ENCODE assay signal across 11 mouse cellular contexts in genomic region chr5:143589108-143589507, GRCm38 (mm10). TPM values are rescaled to one million over a fixed set of nuclear protein-coding genes. Genes with fewer than 3 reads are reported as not detected.
DNase-seq lines count a peak whose midpoint lies in the region; ATAC-seq and TF ChIP-seq lines count a peak whose summit lies in the region.
"Had no signal": no experiment of that assay in that cellular context is flagged by ENCODE, and none has a peak within 500 bp of the region (broad histone marks: within the 10 kb centered on the region; RNA-seq: fewer than 3 reads in every experiment).

No protein-coding gene starts in this region.

- WGBS in hindbrain, postnatal 0 days = 29% methylated on average over 17 of the region's 17 CpGs
- 47% methylated on average over 17 of the region's 17 CpGs for WGBS in hindbrain, embryonic 13.5 days
- WGBS in intestine, embryonic 16.5 days = 29% methylated on average over 17 of the region's 17 CpGs
- 20% methylated on average over 17 of the region's 17 CpGs for WGBS in midbrain, postnatal 0 days

- TF ChIP-seq CTCF in hindbrain, postnatal 0 days (IDR thresholded peaks at IDR 0.05; ENCODE audit: low read depth) = no peak
- TF ChIP-seq CTCF in midbrain, postnatal 0 days (IDR thresholded peaks at IDR 0.05) = no peak

- ATAC-seq in hindbrain, postnatal 0 days = no peak
- no peak for ATAC-seq in hindbrain, embryonic 13.5 days (ENCODE audit: low FRiP score)
- ATAC-seq in intestine, embryonic 16.5 days = peak; percentile 82
- ATAC-seq in midbrain, postnatal 0 days (ENCODE audit: low FRiP score) = no peak
- ATAC-seq: Patski had no signal

- DNase-seq in adrenal gland, postnatal 10 days = peak; percentile 38
- DNase-seq in adrenal gland, adult 2 months = no peak
- peak; percentile 39 for DNase-seq in hindbrain, postnatal 0 days (ENCODE audit: low spot score)
- peak; percentile 28 for DNase-seq in midbrain, postnatal 0 days (ENCODE audit: low spot score)
- DNase-seq in layer of hippocampus, postnatal 36 days = no peak
- no peak for DNase-seq in layer of hippocampus, adult 9-11 months
- DNase-seq: lung, postnatal 4 days had no signal

- H3K27ac ChIP-seq in hindbrain, postnatal 0 days = no peak overlapping the region
- H3K27ac ChIP-seq in hindbrain, embryonic 13.5 days = no peak overlapping the region
- H3K27ac ChIP-seq in intestine, embryonic 16.5 days (ENCODE audit: low read length) = 0 out of 2 replicates have a peak overlapping the region, but pooled peaks have one; percentile 25
- no peak overlapping the region for H3K27ac ChIP-seq in midbrain, postnatal 0 days (ENCODE audit: low read depth, low read length)
- H3K27ac ChIP-seq: layer of hippocampus, adult 2 months had no signal

- H3K4me3 ChIP-seq in hindbrain, postnatal 0 days (ENCODE audit: low read length) = no peak overlapping the region
- no peak overlapping the region for H3K4me3 ChIP-seq in hindbrain, embryonic 13.5 days
- no peak overlapping the region for H3K4me3 ChIP-seq in intestine, embryonic 16.5 days (ENCODE audit: low read length)
- no peak overlapping the region for H3K4me3 ChIP-seq in midbrain, postnatal 0 days (ENCODE audit: low read depth, low read length)
- H3K4me3 ChIP-seq: layer of hippocampus, adult 2 months had no signal

- 0 out of 2 replicates have a peak overlapping the region, but pooled peaks have one; percentile 8 for H3K4me2 ChIP-seq in hindbrain, postnatal 0 days (ENCODE audit: low read depth, low read length)
- no peak overlapping the region for H3K4me2 ChIP-seq in hindbrain, embryonic 13.5 days
- H3K4me2 ChIP-seq in intestine, embryonic 16.5 days (ENCODE audit: low read depth, low read length) = peak overlapping the region; percentile 20
- H3K4me2 ChIP-seq in midbrain, postnatal 0 days (ENCODE audit: low read depth, low read length, poor library complexity, severe bottlenecking) = no peak overlapping the region

- no peaks in the 10 kb centered on the region for H3K27me3 ChIP-seq in hindbrain, postnatal 0 days (ENCODE audit: insufficient read depth, low read length)
- H3K27me3 ChIP-seq in hindbrain, embryonic 13.5 days = no peaks in the 10 kb centered on the region
- no peaks in the 10 kb centered on the region for H3K27me3 ChIP-seq in intestine, embryonic 16.5 days (replicated peaks; ENCODE audit: control insufficient read depth, insufficient read depth, low read length)
- H3K27me3 ChIP-seq in midbrain, postnatal 0 days (ENCODE audit: insufficient read depth, low read length) = no peaks in the 10 kb centered on the region
- H3K27me3 ChIP-seq: Patski had no signal

- H3K4me1 ChIP-seq in hindbrain, postnatal 0 days (ENCODE audit: insufficient read depth, low read length) = no peaks in the 10 kb centered on the region
- no peaks in the 10 kb centered on the region for H3K4me1 ChIP-seq in hindbrain, embryonic 13.5 days (replicated peaks)
- H3K4me1 ChIP-seq in intestine, embryonic 16.5 days (ENCODE audit: control insufficient read depth, insufficient read depth, low read length) = no peaks in the 10 kb centered on the region
- no peaks in the 10 kb centered on the region for H3K4me1 ChIP-seq in midbrain, postnatal 0 days (ENCODE audit: insufficient read depth, low read length)

- H3K36me3 ChIP-seq in hindbrain, postnatal 0 days (ENCODE audit: insufficient read depth, low read length) = no peaks in the 10 kb centered on the region
- H3K36me3 ChIP-seq in hindbrain, embryonic 13.5 days = no peaks in the 10 kb centered on the region
- no peaks in the 10 kb centered on the region for H3K36me3 ChIP-seq in intestine, embryonic 16.5 days (ENCODE audit: control insufficient read depth, insufficient read depth, low read length)
- H3K36me3 ChIP-seq in midbrain, postnatal 0 days (ENCODE audit: insufficient read depth, low read length) = no peaks in the 10 kb centered on the region

- no peaks in the 10 kb centered on the region for H3K9me3 ChIP-seq in hindbrain, postnatal 0 days (ENCODE audit: low read length)
- H3K9me3 ChIP-seq in hindbrain, embryonic 13.5 days = no peaks in the 10 kb centered on the region
- H3K9me3 ChIP-seq in intestine, embryonic 16.5 days (ENCODE audit: control insufficient read depth, low read length) = no peaks in the 10 kb centered on the region
- H3K9me3 ChIP-seq in midbrain, postnatal 0 days (ENCODE audit: low read length) = no peaks in the 10 kb centered on the region

- no peak overlapping the region for H3K9ac ChIP-seq in hindbrain, postnatal 0 days (replicated peaks; ENCODE audit: low read length)
- H3K9ac ChIP-seq in hindbrain, embryonic 13.5 days = no peak overlapping the region
- no peak overlapping the region for H3K9ac ChIP-seq in intestine, embryonic 16.5 days (ENCODE audit: low read depth, low read length)
- H3K9ac ChIP-seq in midbrain, postnatal 0 days (replicated peaks; ENCODE audit: low read length, poor library complexity, severe bottlenecking) = no peak overlapping the region

RNA-seq across cellular contexts. Expression of gene Cyth3, which starts 33.1 kb away (rescaled TPM):
- total RNA-seq in adrenal gland, postnatal 10 days (2021) = 100 to 1,000 TPM; 123 to 151 TPM
- total RNA-seq in adrenal gland, adult 2 months (2021) = 100 to 1,000 TPM; 119 to 164 TPM
- 61.7 and 78.7 TPM in 2 replicates for polyA plus RNA-seq in adrenal gland, adult 2 months (2012; rRNA removed)
- total RNA-seq in hindbrain, postnatal 0 days (2014; rRNA removed) = 43.3 and 43.6 TPM in 2 replicates
- 35.5 and 36.3 TPM in 2 replicates for polyA plus RNA-seq in hindbrain, postnatal 0 days (2015; fragmentation: Nextera tagmentation; extraction: Ambion mirVana)
- polyA plus RNA-seq in hindbrain, embryonic 13.5 days (2015; fragmentation: Nextera tagmentation; extraction: Ambion mirVana) = 34.2 and 37.9 TPM in 2 replicates
- polyA plus RNA-seq in intestine, embryonic 16.5 days (2015; fragmentation: Nextera tagmentation; extraction: Ambion mirVana) = 42.5 and 43.3 TPM in 2 replicates
- total RNA-seq in midbrain, postnatal 0 days (2014; rRNA removed) = 47.8 and 51.5 TPM in 2 replicates
- 34.1 and 35.4 TPM in 2 replicates for polyA plus RNA-seq in midbrain, postnatal 0 days (2015; fragmentation: Nextera tagmentation; extraction: Ambion mirVana)
- total RNA-seq in layer of hippocampus, postnatal 36 days (2021) = 10 to 100 TPM; 44.2 to 48.6 TPM

Comparison
In these comparisons a context has a peak if more than half of its experiments do, and no peak if none do; other contexts are left out.
1. DNase-seq: peak in adrenal gland, postnatal 10 days (single experiment), hindbrain, postnatal 0 days (single experiment) and midbrain, postnatal 0 days (single experiment); none in adrenal gland, adult 2 months (single experiment), layer of hippocampus, postnatal 36 days (0 of 2) and layer of hippocampus, adult 9-11 months (single experiment).
2. H3K4me2 ChIP-seq: peak in hindbrain, postnatal 0 days (single experiment) and intestine, embryonic 16.5 days (single experiment); none in hindbrain, embryonic 13.5 days (single experiment) and midbrain, postnatal 0 days (single experiment).